Mouse (Mus musculus): Measurements from ENCODE around the gene Gm20547.

Gene Gm20547

DNA sequence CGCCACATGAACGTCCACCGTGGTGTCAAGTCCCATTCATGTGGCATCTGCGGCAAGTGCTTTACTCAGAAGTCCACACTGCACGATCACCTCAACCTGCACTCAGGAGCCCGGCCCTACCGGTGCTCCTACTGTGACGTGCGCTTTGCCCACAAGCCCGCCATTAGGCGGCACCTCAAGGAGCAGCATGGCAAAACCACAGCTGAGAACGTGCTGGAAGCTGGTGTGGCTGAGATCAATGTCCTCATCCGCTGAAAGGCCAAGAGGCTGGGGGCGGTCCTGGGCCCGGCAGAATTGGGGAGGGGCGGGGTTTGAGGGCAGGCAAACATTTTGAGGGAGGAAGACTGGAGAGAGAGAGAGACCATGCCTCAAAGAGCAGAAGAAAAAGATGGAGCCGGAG, 14.5 kb upstream of the Gm20547 start:
- DNase-seq (ENCODE audit: low spot score) = no peak

DNA sequence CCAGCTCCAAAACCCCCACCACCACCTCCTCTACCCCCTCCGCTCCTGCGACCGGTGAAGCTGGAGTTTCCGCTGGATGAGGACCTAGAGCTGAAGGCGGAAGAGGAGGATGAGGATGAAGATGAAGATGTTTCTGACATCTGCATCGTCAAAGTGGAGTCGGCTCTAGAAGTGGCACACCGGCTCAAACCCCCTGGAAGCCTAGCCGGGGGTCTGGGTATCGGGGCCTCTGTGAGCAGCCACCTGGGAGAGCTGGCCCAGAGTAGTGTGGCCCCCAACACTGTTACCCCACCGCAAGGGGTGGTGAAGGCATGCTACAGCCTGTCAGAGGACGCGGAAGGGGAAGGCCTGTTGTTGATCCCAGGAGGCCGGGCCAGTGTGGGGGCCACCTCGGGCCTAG, 13.9 kb upstream of the Gm20547 start:
- no peak for DNase-seq (ENCODE audit: low spot score)

DNA sequence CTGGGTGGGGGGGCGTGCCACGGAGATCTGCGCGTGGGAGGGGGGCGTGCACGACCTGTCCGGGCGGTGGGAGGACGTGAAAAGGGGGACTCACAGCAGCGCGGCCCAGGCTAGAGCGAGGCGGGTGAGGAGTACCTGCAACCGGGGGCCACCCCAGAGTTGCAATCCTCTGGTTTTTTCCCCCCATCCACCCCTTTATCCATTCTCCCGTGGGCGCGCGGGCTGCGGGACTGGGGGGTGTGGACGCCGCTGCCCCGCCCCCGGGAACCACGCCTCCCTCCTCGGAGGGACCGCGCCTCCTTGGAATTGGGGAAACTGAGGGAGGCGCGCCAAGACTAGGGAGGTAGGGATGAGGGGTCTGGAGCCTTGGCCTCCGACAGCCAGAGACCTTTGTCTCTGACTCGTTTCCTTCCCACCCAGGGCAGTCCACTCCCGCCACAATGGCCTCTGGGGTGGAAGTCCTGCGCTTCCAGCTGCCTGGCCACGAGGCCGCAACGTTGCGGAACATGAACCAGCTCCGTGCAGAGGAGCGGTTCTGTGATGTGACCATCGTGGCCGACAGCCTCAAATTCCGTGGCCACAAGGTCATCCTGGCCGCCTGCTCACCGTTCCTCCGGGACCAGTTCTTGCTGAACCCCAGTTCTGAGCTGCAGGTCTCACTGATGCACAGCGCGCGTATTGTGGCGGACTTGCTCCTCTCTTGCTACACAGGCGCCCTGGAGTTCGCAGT, 13.1 kb upstream of the Gm20547 start:
- peak; percentile 76 for DNase-seq (ENCODE audit: low spot score)

DNA sequence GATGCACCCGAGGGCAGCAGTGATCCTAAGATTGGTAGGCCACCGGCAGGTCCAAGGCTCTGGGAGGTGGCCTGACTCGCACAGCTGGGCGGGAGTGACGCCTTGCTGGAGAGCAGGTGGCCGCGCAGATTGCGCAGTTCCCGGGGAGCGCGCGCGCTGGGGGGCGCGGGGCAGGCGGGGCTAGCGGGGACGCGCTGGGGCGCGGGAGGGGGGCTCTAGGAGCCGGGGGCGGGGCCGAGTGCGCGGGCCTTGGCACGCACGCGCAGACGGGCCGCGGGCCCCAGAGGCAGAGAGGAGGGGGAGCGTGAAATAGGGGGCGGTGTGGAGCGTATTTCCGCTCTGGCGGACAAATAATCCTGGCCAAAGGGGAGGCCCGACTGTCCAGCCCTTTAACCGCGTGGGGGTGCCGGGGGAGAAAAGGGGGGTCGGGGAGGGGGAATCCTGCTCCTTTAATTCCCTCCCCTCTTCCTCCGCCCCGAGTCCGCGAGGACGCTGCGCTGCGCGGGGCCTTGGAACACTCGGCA, 12.3 kb upstream of the Gm20547 start:
- DNase-seq (ENCODE audit: low spot score) = peak; percentile 97

DNA sequence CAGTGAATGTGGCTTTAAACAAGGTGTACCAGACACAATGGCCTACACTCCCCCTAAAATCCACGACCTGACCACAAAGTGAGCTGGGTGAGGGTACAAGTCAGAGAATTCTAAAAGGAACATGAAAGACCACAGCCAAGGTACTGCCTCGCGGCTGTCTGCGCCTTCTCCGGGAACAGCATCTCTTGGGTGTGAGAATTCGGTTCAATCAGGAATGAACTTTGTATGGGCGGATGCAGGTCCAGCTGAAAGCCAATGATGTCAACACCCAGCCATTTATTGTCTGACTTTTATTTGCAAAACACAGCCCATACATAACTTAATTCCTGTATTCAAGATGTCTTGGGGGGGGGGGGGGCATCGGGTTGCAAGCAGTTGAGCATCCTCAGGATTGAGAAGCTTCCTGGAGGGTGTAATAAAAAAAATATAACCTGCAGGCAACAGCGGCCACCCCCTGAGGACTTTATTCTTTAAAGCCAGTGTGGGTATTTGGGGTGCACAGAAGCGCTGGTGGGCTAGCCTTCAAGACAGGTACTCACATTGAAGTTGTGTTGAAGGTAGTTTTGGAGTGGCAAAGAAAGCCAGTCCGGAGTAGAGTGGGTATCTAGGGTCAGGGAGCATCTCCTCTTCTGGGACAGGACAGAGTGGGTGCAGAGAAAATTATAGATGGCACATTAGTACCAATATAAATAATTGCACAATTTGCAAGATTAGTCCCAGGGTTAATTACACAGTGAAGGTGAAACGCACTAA, 11.4 kb upstream of the Gm20547 start:
- DNase-seq (ENCODE audit: low spot score) = no peak

DNA sequence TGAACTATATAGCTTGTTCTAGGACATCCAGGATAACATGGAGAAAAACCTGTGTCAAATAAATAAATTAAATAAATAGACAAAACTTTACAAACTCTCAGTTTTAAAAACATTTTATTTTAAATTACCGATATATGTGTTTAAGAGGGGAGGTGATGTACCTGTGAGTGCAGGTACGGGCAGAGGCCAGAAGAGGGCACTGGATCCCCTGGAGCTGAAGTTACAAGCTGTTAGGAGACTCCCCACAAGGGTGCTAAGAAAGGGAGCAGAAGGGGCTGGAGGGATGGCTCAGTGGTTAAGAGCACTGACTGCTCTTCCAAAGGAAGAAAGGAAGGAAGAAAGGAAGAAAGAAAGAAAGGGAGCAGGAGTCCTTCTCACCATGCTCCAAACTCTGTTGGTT, 9.5 kb upstream of the Gm20547 start:
- DNase-seq (ENCODE audit: low spot score) = no peak

DNA sequence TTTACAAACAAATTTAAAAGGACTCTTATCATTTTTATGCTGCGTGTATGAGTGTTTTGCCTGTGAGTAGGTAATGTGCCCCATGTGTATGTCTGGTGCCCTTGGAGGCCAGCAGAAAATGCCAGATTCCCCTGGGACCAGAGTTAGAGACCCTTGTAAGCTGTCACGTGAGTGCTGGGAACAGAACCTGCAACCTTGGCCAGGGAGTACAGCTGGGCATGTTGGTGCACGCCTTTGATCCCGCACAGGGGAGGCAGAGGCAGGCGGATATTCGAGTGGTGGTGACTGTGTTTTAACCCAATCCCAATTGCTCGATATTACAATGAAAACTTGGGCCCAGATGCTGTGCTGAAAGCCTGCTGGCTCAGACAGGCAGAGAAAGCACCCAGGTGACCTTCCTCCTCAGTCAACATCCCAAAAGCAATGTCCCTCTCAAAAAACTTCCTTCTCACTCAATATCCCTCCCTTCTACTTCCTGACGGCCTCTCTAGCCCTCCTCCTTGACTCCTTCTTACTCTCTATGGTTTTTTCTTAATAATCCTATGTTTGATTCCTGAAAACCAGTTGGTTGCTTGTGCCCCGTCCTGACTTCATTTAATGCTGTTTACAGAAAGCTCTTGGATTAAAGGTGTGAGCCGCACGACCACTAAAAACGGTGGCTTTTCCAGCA, 8.4 kb upstream of the Gm20547 start:
- DNase-seq (ENCODE audit: low spot score) = no peak

DNA sequence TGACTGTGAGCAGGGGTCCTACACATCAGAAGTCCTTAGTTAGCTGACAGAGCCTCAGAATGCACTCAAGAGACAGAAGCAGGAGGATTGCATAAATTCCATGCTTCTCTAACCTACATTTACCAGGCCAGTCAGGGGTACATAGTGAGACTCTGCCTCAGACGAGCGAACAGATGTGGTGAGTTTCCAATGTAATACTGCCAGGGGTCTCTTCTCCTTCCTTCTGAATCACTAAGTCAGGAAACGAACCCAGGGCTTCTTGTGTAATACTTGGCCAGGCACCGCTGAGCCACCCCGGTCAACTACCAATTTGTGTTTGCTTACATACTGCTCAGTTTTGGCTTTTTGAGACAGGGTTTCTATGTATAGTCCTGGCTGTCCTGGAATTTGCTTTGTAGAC, 6.1 kb upstream of the Gm20547 start:
- no peak for DNase-seq (ENCODE audit: low spot score)

DNA sequence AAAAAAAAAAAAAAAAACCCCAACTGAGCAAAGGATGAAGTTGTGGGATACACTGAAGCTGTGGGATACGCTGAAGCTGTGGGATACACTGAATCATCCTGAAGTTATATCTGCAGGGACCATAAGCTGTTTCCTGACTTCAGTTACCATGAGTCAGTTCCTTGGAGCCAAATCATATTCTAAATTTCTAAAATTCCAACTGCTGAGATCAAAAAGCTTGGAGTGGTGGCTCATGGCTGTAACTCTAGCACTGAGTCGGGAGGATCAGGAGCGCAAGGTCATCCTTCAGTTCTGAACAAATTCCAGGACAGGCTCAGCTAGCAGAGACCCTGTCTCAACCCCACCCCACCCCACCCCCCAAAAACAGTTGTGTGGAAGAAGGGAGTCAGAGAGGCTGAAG, 3.8 kb upstream of the Gm20547 start:
- no peak for DNase-seq (ENCODE audit: low spot score)

DNA sequence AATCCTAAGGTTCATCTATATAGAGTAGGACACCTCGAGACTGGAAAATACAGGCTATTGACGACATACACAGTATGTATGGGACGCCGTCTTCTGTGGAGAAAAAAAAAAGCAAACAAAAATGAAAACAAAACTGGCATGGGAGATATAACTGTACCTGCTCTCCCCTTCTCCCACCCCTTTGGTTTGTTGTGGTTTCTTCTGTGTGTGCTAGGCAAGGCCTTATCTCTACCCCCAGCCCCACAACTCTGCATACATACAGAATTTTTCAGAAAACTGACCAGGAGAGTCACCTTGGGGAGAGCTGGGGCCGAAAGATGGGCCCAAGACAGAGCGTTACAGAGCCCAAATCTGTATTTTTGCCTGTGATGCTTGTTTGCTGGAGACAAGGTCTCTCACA, 2.9 kb upstream of the Gm20547 start:
- no peak for DNase-seq (ENCODE audit: low spot score)

DNA sequence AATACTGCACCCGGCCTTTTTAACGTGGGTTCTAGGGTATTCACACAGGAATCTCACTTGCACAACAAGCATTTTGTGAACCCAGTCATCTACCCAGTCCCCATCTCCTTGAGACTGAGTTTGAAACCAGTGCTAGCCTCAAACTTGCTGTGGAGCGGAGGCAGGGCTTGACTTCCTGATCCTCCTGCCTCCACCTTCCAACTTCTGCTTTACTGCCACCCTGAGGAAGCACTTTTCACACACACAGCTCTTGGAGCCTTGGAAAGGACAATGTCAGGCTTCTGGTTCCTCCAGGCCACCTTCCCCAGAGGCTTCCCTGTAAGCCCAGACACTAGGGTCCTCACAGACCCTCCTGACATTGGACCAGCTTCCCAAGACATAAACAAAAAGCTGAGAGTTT, 1.5 kb upstream of the Gm20547 start:
- DNase-seq (ENCODE audit: low spot score) = no peak

DNA sequence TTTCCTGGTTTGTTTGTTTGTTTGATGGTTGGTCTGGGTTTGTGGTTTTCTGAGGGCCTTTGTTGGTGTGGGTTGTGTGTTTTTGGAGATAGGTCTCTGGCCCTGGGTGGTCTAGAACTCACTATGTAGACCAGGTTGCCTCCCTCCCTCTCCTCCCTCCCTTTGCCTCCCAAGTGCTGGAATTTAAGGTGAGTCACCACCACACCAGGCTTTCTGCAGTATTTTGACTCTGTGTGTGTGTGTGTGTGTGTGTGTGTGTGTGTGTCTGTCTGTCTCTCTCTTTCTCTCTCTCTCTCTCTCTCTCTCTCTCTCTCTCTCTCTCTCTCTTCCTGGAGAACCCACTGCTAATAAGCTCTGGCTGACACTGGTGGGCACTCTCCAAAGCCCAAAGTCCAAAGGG, 676 bp downstream of the Gm20547 start:
- DNase-seq (ENCODE audit: low spot score) = no peak

DNA sequence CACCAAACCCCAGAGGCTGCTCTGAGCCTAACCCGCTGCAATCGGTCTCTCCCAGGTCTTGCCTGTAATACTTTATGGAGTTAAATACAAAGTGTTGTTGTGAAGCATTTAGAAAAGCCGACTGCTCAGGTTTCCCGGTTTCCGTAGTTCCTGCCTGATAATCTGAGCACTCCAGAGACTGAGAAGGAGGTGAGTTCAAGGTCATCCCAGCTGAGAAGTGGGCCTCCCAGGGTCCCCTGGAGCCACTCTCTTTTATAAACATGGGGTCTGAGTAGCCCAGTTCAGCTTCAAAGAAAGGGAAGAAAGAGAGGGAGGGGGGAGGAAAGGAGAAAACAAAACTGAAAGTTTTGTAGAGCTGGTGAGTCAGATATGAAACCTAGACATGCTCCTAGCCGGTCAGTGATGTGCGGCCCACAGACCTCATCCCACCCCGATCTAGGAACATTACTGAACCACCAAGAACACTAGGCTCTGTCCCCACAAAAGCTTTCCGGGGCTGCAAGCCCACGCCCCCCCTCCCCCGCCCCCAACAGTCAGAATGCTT, 2.4 kb downstream of the Gm20547 start, which contains the start of gene Zbtb12:
Gene Zbtb12 (plus strand): TSS at position 148 of the 544 bp plus-strand sequence.
- DNase-seq (ENCODE audit: low spot score) = no peak

DNA sequence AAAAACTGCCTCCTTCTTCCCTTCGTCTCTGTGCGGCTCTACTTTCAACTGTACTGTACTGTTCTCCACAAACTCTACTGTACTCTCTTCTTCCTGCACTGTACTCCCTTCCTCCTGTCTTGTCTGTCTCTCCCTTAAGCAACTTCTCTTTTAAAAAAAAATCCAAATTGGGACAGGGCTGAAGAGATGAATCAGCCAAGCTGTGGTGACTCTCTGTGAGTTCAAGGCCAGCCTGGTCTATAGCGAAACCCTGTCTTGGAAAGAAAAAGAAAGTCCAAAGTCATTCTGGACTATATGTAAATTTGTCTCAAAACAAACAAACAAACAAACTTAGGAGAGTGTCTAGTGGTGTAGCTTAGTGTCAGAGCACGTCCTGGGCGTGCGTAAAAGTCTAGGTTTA, 7.5 kb downstream of the Gm20547 start:
- DNase-seq (ENCODE audit: low spot score) = no peak

DNA sequence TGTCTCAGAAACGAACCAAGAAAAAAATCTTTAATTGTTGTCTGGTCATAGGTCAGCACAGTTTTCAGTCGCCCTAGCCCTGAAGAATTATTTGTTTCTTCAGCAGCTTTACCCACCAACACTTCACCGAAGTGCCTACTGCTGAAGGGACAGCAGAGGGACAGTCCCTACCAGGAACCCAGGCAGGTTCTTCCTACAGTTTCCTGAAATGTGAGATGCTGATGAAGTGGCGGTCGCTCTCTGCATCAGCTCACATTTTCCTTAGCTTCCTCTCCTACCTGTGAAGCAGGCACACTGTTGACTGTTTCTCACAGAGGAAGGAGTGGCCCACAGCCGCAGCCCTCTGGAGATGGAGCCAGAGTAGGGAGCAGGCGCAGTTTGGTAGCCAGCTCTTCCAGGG, 15.9 kb downstream of the Gm20547 start:
- DNase-seq (ENCODE audit: low spot score) = no peak

DNA sequence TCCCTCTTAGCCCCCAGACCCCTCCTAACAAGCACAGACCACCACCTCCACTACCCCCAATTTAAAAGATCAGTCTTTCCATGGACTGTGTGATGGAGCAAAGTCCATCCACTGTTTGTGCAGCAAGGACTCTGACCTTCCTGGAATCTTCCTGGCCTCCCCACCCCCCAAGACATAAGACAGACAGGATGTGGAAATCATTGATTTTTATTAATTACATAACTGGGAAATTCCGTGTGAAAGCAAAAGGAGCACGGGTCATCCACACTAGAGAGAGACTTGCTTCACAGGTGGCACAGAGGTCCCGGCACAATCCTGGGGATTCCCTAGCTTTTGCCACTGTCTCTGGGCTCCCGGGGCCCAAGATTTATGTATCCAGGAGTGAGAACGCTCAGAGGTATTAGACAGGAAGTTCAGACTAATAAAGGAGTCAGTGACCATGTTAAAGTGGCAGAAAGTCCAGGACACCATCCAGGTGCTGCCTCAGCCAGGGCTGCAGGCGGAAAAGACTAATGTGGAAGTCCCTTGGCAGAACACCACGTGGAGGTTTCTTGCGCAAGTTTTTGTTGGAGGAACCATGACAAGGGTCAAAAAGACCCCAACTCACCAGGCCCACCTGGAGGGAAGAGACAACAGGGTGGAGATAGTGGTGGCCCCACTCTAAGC, 19.3 kb downstream of the Gm20547 start, which contains the start of gene Cfb:
Gene Cfb (minus strand): TSS at position 103 of the 666 bp plus-strand sequence.
- DNase-seq (ENCODE audit: low spot score) = no peak

DNA sequence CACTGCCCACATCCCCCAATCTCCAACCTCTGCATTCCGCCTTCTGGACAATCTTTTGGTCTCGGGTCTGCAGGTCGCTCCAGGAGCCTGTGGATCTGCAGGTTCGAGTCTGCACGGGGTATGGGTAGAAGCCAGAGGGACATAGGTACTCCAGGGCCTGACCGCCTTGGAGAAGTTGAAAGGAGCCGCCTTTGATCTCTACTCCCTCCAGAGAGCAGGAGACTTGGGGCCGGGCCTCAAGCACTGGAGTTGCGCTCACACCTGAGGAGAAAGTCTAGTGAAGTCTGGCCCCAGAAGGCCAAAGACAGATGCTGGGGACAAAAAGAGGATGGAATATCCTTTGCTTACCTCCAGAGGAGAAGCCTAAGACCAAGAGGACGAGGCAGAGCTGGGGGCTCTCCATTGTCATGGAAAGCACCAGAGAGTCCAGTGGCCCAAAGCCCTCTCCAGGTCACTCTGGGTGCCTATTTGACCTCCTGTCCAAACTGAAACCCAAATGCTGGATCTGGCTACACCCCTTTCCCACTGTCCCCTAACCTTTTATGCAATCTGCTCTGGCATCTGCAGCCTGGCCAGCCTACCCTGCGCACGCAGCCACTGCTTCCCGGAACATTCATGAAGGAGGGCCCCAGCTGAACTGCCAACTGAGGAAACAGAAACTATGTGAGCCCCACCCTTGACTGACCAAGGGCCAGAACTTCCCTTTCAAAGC, 20.0 kb downstream of the Gm20547 start:
- DNase-seq (ENCODE audit: low spot score) = no peak

DNA sequence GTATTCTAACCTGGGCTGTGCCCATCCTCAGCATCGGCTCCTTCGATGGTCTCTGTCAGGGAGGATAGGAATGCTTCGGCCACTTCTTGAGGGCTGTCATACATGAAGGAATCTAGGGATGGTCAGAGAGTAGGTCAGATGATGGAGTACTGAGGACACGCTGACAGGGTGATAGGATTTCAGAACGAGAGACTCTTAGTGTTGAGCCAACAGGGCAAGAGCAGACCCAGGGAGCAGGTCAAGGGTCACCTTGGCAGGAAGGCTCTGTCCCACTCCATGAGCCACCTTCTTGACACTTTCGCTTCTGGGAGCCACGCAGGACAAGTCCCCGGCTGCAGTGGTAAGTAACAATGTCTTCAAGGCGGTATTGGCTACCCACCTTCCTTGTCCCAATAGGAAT, 21.3 kb downstream of the Gm20547 start:
- DNase-seq (ENCODE audit: low spot score) = no peak

DNA sequence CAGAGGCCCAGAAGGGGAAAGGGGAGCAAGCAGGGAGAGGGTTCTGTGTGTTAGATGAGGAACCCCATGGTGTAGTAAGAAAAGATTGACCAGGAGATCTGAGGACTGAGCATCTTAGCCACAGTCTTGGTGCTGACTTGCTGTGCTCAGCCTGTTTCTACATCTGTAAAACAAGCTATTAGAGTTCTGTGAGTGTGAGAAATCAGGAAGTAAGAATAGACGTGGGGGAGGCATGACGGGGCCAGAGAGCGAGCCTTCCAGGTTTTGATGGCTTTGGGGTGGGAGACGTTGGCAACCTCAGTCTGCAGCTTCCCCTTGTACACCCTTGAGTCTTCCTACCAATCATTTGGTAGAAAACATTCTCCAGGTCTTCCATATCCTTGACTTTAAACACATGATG, 23.2 kb downstream of the Gm20547 start:
- DNase-seq (ENCODE audit: low spot score) = no peak

DNA sequence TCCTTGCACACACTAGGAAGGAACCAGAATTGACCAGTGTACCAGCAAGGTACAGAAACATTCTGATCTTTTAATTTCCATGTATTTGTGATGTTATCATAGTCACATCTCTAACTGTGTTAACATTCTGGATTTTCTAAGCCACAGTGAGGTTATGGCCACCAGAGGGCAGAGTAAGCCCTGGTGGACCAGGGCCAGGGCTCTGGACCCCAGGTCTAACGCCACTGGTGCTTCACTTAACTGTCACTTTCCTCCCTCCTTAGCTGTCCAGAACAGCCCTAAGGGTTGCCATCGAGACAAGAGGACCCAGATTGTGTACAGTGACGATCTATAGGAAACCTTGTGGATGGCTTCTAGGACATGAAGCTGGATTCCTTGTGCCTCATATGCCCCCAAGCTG, 26.0 kb downstream of the Gm20547 start:
- DNase-seq (ENCODE audit: low spot score) = peak; percentile 41

DNA sequence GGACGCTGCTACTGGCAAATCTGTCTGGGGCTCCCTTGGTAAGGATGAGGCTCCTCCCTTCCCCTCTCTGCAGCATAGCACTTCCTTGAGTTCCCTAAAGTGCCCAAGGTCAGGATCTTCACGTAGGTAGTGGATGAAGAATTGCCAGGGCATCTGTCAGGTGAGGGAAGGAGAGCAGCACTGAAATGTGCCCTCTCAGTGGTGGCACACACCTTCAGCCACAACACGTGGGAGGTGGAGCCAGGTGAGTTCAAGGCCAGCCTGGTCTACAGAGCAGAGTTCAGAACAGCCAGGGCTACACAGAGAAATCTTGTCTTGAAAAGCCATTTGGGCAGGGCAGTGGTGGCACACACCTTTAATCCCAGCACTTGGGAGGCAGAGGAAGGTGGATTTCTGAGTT, 27.1 kb downstream of the Gm20547 start:
- no peak for DNase-seq (ENCODE audit: low spot score)

Measured in ovary, postnatal 36 days (tissue).